Mouse (Mus musculus): ENCODE results near the gene Sh3bgr. TPM values are rescaled to one million over a fixed set of nuclear protein-coding genes. Genes with fewer than 3 reads are reported as not detected.

Sh3bgr gene
- total and polyA plus RNA-seq, 2 experiments from 2014 or later, result 0.26 to 7.4 TPM

GRCm38 (mm10) chr16:96168837-96169236 lies 31.4 kb upstream of the Sh3bgr start:
- no peak overlapping the region for H3K4me3 ChIP-seq (ENCODE audit: low read length)
- DNase-seq (ENCODE audit: low spot score) (no peak), ATAC-seq (no peak)
- H3K9me3 ChIP-seq (ENCODE audit: low read length), result no peaks in the 10 kb centered on the region
- no peaks in the 10 kb centered on the region for H3K4me1 ChIP-seq (ENCODE audit: insufficient read depth, low read length)
- no peak overlapping the region for H3K9ac ChIP-seq (replicated peaks; ENCODE audit: low read length)
- H3K36me3 ChIP-seq (ENCODE audit: insufficient read depth, low read length), result no peaks in the 10 kb centered on the region
- no peak overlapping the region for H3K4me2 ChIP-seq (ENCODE audit: low read depth, low read length)
- no peak for TF ChIP-seq CTCF (IDR thresholded peaks at IDR 0.05; ENCODE audit: low read depth)
- WGBS, result 88% methylated on average over 4 of the region's 4 CpGs
- H3K27ac ChIP-seq, result no peak overlapping the region
- no peaks in the 10 kb centered on the region for H3K27me3 ChIP-seq (ENCODE audit: insufficient read depth, low read length)

GRCm38 (mm10) chr16:96173648-96174047 lies 26.6 kb upstream of the Sh3bgr start:
- Histone ChIP-seq H3K9ac (replicated peaks; ENCODE audit: low read length) (no peak overlapping the region), H3K4me1 (ENCODE audit: insufficient read depth, low read length) (no peaks in the 10 kb centered on the region), H3K36me3 (ENCODE audit: insufficient read depth, low read length) (no peaks in the 10 kb centered on the region), H3K4me3 (ENCODE audit: low read length) (no peak overlapping the region), H3K9me3 (ENCODE audit: low read length) (no peaks in the 10 kb centered on the region), H3K27me3 (ENCODE audit: insufficient read depth, low read length) (no peaks in the 10 kb centered on the region), H3K27ac (no peak overlapping the region), H3K4me2 (ENCODE audit: low read depth, low read length) (no peak overlapping the region)
- ATAC-seq, result no peak
- no peak for TF ChIP-seq CTCF (IDR thresholded peaks at IDR 0.05; ENCODE audit: low read depth)
- no peak for DNase-seq (ENCODE audit: low spot score)
- WGBS, result 73% methylated on average over 8 of the region's 8 CpGs

GRCm38 (mm10) chr16:96175399-96175798 lies 24.9 kb upstream of the Sh3bgr start:
- no peak overlapping the region for H3K4me2 ChIP-seq (ENCODE audit: low read depth, low read length)
- H3K9ac ChIP-seq (replicated peaks; ENCODE audit: low read length), result no peak overlapping the region
- H3K4me1 ChIP-seq (ENCODE audit: insufficient read depth, low read length), result no peaks in the 10 kb centered on the region
- peak; percentile 49; the same call in 1 of the 2 replicates for ATAC-seq
- no peak overlapping the region for H3K27ac ChIP-seq
- DNase-seq (ENCODE audit: low spot score), result no peak
- 47% methylated on average over 2 of the region's 2 CpGs for WGBS
- H3K27me3 ChIP-seq (ENCODE audit: insufficient read depth, low read length), result no peaks in the 10 kb centered on the region
- H3K9me3 ChIP-seq (ENCODE audit: low read length), result no peaks in the 10 kb centered on the region
- H3K36me3 ChIP-seq (ENCODE audit: insufficient read depth, low read length), result no peaks in the 10 kb centered on the region
- no peak overlapping the region for H3K4me3 ChIP-seq (ENCODE audit: low read length)
- no peak for TF ChIP-seq CTCF (IDR thresholded peaks at IDR 0.05; ENCODE audit: low read depth)

GRCm38 (mm10) chr16:96179156-96179555 lies 21.1 kb upstream of the Sh3bgr start:
- Histone ChIP-seq H3K9me3 (ENCODE audit: low read length) (no peaks in the 10 kb centered on the region), H3K36me3 (ENCODE audit: insufficient read depth, low read length) (no peaks in the 10 kb centered on the region), H3K27me3 (ENCODE audit: insufficient read depth, low read length) (no peaks in the 10 kb centered on the region), H3K9ac (replicated peaks; ENCODE audit: low read length) (no peak overlapping the region), H3K4me2 (ENCODE audit: low read depth, low read length) (no peak overlapping the region), H3K4me3 (ENCODE audit: low read length) (no peak overlapping the region), H3K27ac (no peak overlapping the region), H3K4me1 (ENCODE audit: insufficient read depth, low read length) (no peaks in the 10 kb centered on the region)
- DNase-seq (ENCODE audit: low spot score), result no peak
- no peak for ATAC-seq
- TF ChIP-seq CTCF (IDR thresholded peaks at IDR 0.05; ENCODE audit: low read depth), result no peak

- H3K27ac ChIP-seq, result no peak overlapping the region
- no peaks in the 10 kb centered on the region for H3K9me3 ChIP-seq (ENCODE audit: low read length)
- TF ChIP-seq CTCF (IDR thresholded peaks at IDR 0.05; ENCODE audit: low read depth), result no peak
- WGBS, result 87% methylated on average over 5 of the region's 5 CpGs
- ATAC-seq, result no peak
- H3K4me3 ChIP-seq (ENCODE audit: low read length), result no peak overlapping the region
- no peaks in the 10 kb centered on the region for H3K36me3 ChIP-seq (ENCODE audit: insufficient read depth, low read length)
- no peak overlapping the region for H3K4me2 ChIP-seq (ENCODE audit: low read depth, low read length)
- DNase-seq (ENCODE audit: low spot score), result no peak
- H3K27me3 ChIP-seq (ENCODE audit: insufficient read depth, low read length), result no peaks in the 10 kb centered on the region
- H3K4me1 ChIP-seq (ENCODE audit: insufficient read depth, low read length), result no peaks in the 10 kb centered on the region
- no peak overlapping the region for H3K9ac ChIP-seq (replicated peaks; ENCODE audit: low read length)
These were observed 12.6 kb upstream of the Sh3bgr start for GRCm38 (mm10) chr16:96187619-96188018.

- no peak for TF ChIP-seq CTCF (IDR thresholded peaks at IDR 0.05; ENCODE audit: low read depth)
- H3K36me3 ChIP-seq (ENCODE audit: insufficient read depth, low read length), result no peaks in the 10 kb centered on the region
- ATAC-seq (peak; percentile 96), DNase-seq (ENCODE audit: low spot score) (peak; percentile 100)
- H3K9ac ChIP-seq (replicated peaks; ENCODE audit: low read length), result peak within 1 kb of the TSS; percentile 78
- under 1% methylated on average over 77 of the region's 77 CpGs for WGBS
- H3K4me2 ChIP-seq (ENCODE audit: low read depth, low read length), result peak within 1 kb of the TSS; percentile 80
- H3K27me3 ChIP-seq (ENCODE audit: insufficient read depth, low read length), result no peaks in the 10 kb centered on the region
- peak within 1 kb of the TSS; percentile 80 for H3K27ac ChIP-seq
- no peaks in the 10 kb centered on the region for H3K4me1 ChIP-seq (ENCODE audit: insufficient read depth, low read length)
- H3K4me3 ChIP-seq (ENCODE audit: low read length), result peak within 1 kb of the TSS; percentile 76
- no peaks in the 10 kb centered on the region for H3K9me3 ChIP-seq (ENCODE audit: low read length)
These were observed 8.4 kb upstream of the Sh3bgr start, which contains the start of gene Lca5l for GRCm38 (mm10) chr16:96191531-96192506. TSS of gene Lca5l (minus strand) at chr16:96192271.

GRCm38 (mm10) chr16:96200702-96201028 lies 415 bp downstream of the Sh3bgr start:
- Histone ChIP-seq H3K4me2 (ENCODE audit: low read depth, low read length) (peak overlapping the region; percentile 57), H3K27me3 (ENCODE audit: insufficient read depth, low read length) (no peaks in the 10 kb centered on the region), H3K4me1 (ENCODE audit: insufficient read depth, low read length) (no peaks in the 10 kb centered on the region), H3K36me3 (ENCODE audit: insufficient read depth, low read length) (no peaks in the 10 kb centered on the region), H3K9ac (replicated peaks; ENCODE audit: low read length) (no peak overlapping the region), H3K9me3 (ENCODE audit: low read length) (no peaks in the 10 kb centered on the region), H3K27ac (no peak overlapping the region), H3K4me3 (ENCODE audit: low read length) (peak overlapping the region; percentile 2; the same call in 1 of the 2 replicates)
- ATAC-seq, result no peak
- no peak for DNase-seq (ENCODE audit: low spot score)
- 37% methylated on average over 9 of the region's 9 CpGs for WGBS
- TF ChIP-seq CTCF (IDR thresholded peaks at IDR 0.05; ENCODE audit: low read depth), result no peak

Measured in hindbrain, postnatal 0 days (tissue).